Mouse (Mus musculus) liver, postnatal 0 days (tissue): Measurements from ENCODE around the gene Rmdn2. TPM values are rescaled to one million over a fixed set of nuclear protein-coding genes. Genes with fewer than 3 reads are reported as not detected.
A peak's percentile ranks its signal among the peaks of the same experiment; 100 is the strongest.

Experiments
- ATAC-seq: fragments of 200-750 bp; cut with Nextera tagmentation; 2 replicates; pipeline ENCODE4 v1.8.0; 2017; ENCODE audit warnings: mild to moderate bottlenecking, moderate library complexity
- DNase-seq: peaks from one replicate; pipeline ENCODE4 v3.0.0-alpha.2; 2016
- H3K27ac ChIP-seq: fragments of 300-500 bp; sonication (generic); 2 replicates; pipeline ENCODE4 v1.5.1; 2014; ENCODE audit warnings: antibody characterized with exemption, moderate library complexity, mild to moderate bottlenecking, low read depth
- H3K27me3 ChIP-seq: fragments of 300-500 bp; sonication (generic); 2 replicates; pipeline ENCODE4 v1.6.1; 2014; ENCODE audit warnings: low read length, control low read depth, mixed read lengths; ENCODE audit not compliant: insufficient read depth
- H3K36me3 ChIP-seq: fragments of 300-500 bp; sonication (generic); replicated peaks from 2 replicates; pipeline ENCODE4 v1.6.1; 2014; ENCODE audit warnings: mild to moderate bottlenecking, control low read depth, low read length, moderate library complexity, mixed read lengths; ENCODE audit not compliant: insufficient read depth
- H3K4me1 ChIP-seq: fragments of 300-500 bp; sonication (generic); 2 replicates; pipeline ENCODE4 v1.6.1; 2014; ENCODE audit warnings: antibody characterized with exemption, mild to moderate bottlenecking, control low read depth; ENCODE audit not compliant: insufficient read depth
- H3K4me2 ChIP-seq: fragments of 300-500 bp; sonication (generic); 2 replicates; pipeline ENCODE4 v1.6.1; 2014; ENCODE audit warnings: low read depth, mild to moderate bottlenecking, low read length, moderate library complexity, mixed read lengths
- H3K4me3 ChIP-seq: fragments of 300-500 bp; sonication (generic); 2 replicates; pipeline ENCODE4 v1.5.1; 2014; ENCODE audit warnings: low read depth, low read length
- H3K9ac ChIP-seq: fragments of 300-500 bp; sonication (generic); replicated peaks from 2 replicates; pipeline ENCODE4 v1.6.1; 2014; ENCODE audit warnings: mild to moderate bottlenecking, moderate library complexity
- H3K9me3 ChIP-seq: fragments of 300-500 bp; sonication (generic); 2 replicates; pipeline ENCODE4 v1.6.1; 2016; ENCODE audit warnings: mild to moderate bottlenecking, control low read depth, low read length, mixed read lengths
- CTCF ChIP-seq: sonication (generic); IDR thresholded peaks from 2 replicates; pipeline ENCODE4 v1.5.1; 2016; ENCODE audit warnings: antibody characterized with exemption, low read depth
- EP300 ChIP-seq: IDR thresholded peaks from 2 replicates; pipeline ENCODE4 v1.6.1; 2016; ENCODE audit warnings: antibody characterized with exemption, low read depth, mild to moderate bottlenecking
- WGBS: fragments of 180-500 bp; shearing (Covaris S2); extraction: QIAGEN DNeasy Blood & Tissue Kit; methylation state at CpG from one replicate; pipeline ENCODE4 v1.1.7; 2014; ENCODE audit not compliant: insufficient replicate concordance; 5-methylcytosine and 5-hydroxymethylcytosine counted together
- polyA plus RNA-seq: library from polyadenylated mRNA; unstranded; fragments of >200 nt; fragmentation: Nextera tagmentation; extraction: Ambion mirVana; gene quantifications from 2 replicates; pipeline ENCODE4 v1.2.1, GENCODE M21; 2015

The Rmdn2 gene
- polyA plus RNA-seq, 1 experiment from 2014 or later: 11.2 TPM

- H3K9ac ChIP-seq: no peak overlapping the region
- H3K9me3 ChIP-seq: no peaks in the 10 kb centered on the region
- no peak overlapping the region for H3K27ac ChIP-seq
- TF ChIP-seq CTCF (peak; percentile 67), EP300 (no peak)
- no peak for DNase-seq
- no peaks in the 10 kb centered on the region for H3K36me3 ChIP-seq
- 20% methylated on average over 3 of the region's 3 CpGs for WGBS
- no peak overlapping the region for H3K4me2 ChIP-seq
- H3K4me1 ChIP-seq: no peaks in the 10 kb centered on the region
- ATAC-seq: no peak
- H3K4me3 ChIP-seq: no peak overlapping the region
- H3K27me3 ChIP-seq: no peaks in the 10 kb centered on the region
Observed at GRCm38 (mm10) chr17:79663393-79664105, 51.9 kb downstream of the Rmdn2 start.

DNA sequence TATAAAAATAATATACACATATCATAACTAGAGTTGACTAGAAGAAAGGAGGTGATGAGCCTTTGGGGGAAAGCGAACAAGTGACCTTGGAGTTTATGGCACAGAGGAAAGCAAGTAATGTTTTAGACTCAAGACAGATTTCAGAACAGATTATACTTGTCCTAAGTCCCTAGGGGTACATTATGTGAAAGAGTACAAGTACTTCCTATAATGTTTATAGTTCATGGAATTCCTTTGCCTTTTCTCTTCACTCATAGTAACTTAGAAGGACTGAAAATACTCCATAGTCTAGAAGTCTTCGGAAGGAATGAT is 52.4 kb downstream of the Rmdn2 start:
- Histone ChIP-seq H3K27me3 (no peaks in the 10 kb centered on the region), H3K4me1 (no peaks in the 10 kb centered on the region), H3K27ac (no peak overlapping the region), H3K36me3 (no peaks in the 10 kb centered on the region), H3K4me3 (no peak overlapping the region), H3K4me2 (no peak overlapping the region), H3K9me3 (no peaks in the 10 kb centered on the region), H3K9ac (no peak overlapping the region)
- 89% methylated on average over 2 of the region's 2 CpGs for WGBS
- ATAC-seq (no peak), DNase-seq (no peak)
- no peak for TF ChIP-seq CTCF
- TF ChIP-seq EP300: no peak

- TF ChIP-seq EP300 (no peak), CTCF (no peak)
- H3K4me1 ChIP-seq: no peaks in the 10 kb centered on the region
- ATAC-seq: no peak
- no peak overlapping the region for H3K4me2 ChIP-seq
- WGBS: 79% methylated on average over 2 of the region's 2 CpGs
- no peaks in the 10 kb centered on the region for H3K27me3 ChIP-seq
- no peak for DNase-seq
- no peaks in the 10 kb centered on the region for H3K36me3 ChIP-seq
- no peak overlapping the region for H3K9ac ChIP-seq
- H3K9me3 ChIP-seq: no peaks in the 10 kb centered on the region
- no peak overlapping the region for H3K27ac ChIP-seq
- no peak overlapping the region for H3K4me3 ChIP-seq
Observed at GRCm38 (mm10) chr17:79670837-79671236, 59.2 kb downstream of the Rmdn2 start.

DNA sequence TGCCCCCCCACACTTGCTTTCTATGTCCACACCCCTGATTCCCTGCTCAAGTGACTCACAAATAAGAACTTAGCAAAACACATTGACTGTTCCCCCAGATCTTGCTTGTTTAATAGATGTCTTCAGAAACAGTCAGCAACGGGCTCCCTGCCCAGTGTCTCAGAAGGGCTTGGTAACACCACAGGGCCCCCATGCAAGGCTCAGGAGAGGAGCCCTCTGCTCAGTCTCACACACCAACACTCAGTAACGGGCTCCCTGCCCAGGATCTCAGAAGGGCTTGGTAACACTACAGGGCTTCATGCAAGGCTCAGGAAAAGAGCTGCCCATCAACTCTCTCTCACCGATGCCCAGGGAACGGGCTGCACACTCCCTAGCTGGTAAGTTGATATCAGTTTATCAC is 83.4 kb downstream of the Rmdn2 start:
- 73% methylated on average over 4 of the region's 4 CpGs for WGBS
- no peak overlapping the region for H3K4me2 ChIP-seq

GRCm38 (mm10) chr17:79695541-79695940 is 83.9 kb downstream of the Rmdn2 start:
- no peak overlapping the region for H3K27ac ChIP-seq
- H3K4me1 ChIP-seq: no peaks in the 10 kb centered on the region
- no peak overlapping the region for H3K4me3 ChIP-seq
- no peak overlapping the region for H3K9ac ChIP-seq
- no peaks in the 10 kb centered on the region for H3K27me3 ChIP-seq
- ATAC-seq: no peak
- H3K4me2 ChIP-seq: no peak overlapping the region
- no peak for DNase-seq
- no peaks in the 10 kb centered on the region for H3K36me3 ChIP-seq
- WGBS: 78% methylated on average over 6 of the region's 6 CpGs
- H3K9me3 ChIP-seq: no peaks in the 10 kb centered on the region
- no peak for TF ChIP-seq CTCF
- TF ChIP-seq EP300: no peak

More for the DNA sequence above, 83.4 kb downstream of the Rmdn2 start:
- no peak overlapping the region for H3K4me3 ChIP-seq
- H3K27me3 ChIP-seq: no peaks in the 10 kb centered on the region
- H3K9ac ChIP-seq: no peak overlapping the region
- no peaks in the 10 kb centered on the region for H3K36me3 ChIP-seq
- DNase-seq (no peak), ATAC-seq (no peak)
- H3K27ac ChIP-seq: no peak overlapping the region
- TF ChIP-seq EP300 (no peak), CTCF (no peak)
- H3K9me3 ChIP-seq: no peaks in the 10 kb centered on the region
- no peaks in the 10 kb centered on the region for H3K4me1 ChIP-seq

DNA sequence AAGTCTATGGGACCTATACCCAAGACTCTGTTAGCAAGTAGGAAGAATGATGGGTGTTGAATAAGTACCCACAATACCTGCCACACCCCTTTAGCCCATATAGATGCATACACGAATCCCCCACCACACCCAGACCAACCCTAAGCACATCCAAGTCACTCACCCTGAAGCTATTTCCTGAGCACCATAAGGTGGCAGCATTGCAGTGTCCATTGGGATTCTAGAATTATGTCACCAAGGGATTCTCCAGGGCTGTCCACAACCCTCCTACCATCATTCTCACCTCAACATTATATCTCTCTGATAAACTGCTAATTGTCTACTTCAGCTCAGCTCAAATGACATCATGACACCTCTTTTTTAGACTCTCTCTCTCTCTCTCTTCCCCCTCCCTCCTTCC is 87.5 kb downstream of the Rmdn2 start:
- no peak for DNase-seq
- Histone ChIP-seq H3K4me2 (no peak overlapping the region), H3K27me3 (no peaks in the 10 kb centered on the region), H3K4me1 (no peaks in the 10 kb centered on the region), H3K36me3 (no peaks in the 10 kb centered on the region), H3K4me3 (no peak overlapping the region), H3K9ac (no peak overlapping the region), H3K27ac (no peak overlapping the region), H3K9me3 (no peaks in the 10 kb centered on the region)
- TF ChIP-seq EP300: no peak
- TF ChIP-seq CTCF: peak; percentile 66
- WGBS: 33% methylated on average over 1 of the region's 1 CpGs
- ATAC-seq: 0 out of 2 replicates have a peak, but pooled peaks have one; percentile 33

DNA sequence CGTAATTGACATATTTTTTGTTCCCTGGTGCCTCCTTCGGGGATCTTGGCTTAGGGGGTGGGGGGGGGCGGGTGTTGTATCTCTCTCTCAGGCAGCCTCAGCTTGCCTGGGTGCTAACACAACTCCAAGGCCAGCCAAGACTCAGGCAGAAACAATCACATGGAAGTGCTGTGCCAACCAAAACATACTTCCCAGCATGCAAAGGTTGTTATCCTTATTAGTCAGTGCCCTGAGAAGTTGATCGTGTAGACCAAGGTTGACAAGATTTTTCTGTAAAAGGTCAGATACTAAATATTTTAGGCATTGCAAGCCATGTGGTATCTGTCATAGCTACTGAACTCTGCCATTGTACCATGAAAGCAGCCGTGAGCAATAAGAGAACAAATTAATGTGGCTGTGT is 89.2 kb downstream of the Rmdn2 start:
- H3K27ac ChIP-seq: no peak overlapping the region
- no peak overlapping the region for H3K4me3 ChIP-seq
- ATAC-seq (no peak), DNase-seq (no peak)
- H3K36me3 ChIP-seq: no peaks in the 10 kb centered on the region
- WGBS: 82% methylated on average over 5 of the region's 5 CpGs
- no peaks in the 10 kb centered on the region for H3K27me3 ChIP-seq
- H3K9ac ChIP-seq: no peak overlapping the region
- no peak overlapping the region for H3K4me2 ChIP-seq
- no peak for TF ChIP-seq EP300
- no peak for TF ChIP-seq CTCF
- H3K9me3 ChIP-seq: no peaks in the 10 kb centered on the region
- H3K4me1 ChIP-seq: no peaks in the 10 kb centered on the region
